Mouse (Mus musculus): ENCODE data around the gene Gm20517. TPM values are rescaled to one million over a fixed set of nuclear protein-coding genes. Genes with fewer than 3 reads are reported as not detected.

Gene Gm20517
- 0.32 TPM for polyA plus RNA-seq (2014; fragmentation: Illumina TruSeq; extraction: RNeasy Lipid Tissue Mini Kit (QIAGEN cat#74804); ENCODE audit: low read depth, low replicate concordance)

DNA sequence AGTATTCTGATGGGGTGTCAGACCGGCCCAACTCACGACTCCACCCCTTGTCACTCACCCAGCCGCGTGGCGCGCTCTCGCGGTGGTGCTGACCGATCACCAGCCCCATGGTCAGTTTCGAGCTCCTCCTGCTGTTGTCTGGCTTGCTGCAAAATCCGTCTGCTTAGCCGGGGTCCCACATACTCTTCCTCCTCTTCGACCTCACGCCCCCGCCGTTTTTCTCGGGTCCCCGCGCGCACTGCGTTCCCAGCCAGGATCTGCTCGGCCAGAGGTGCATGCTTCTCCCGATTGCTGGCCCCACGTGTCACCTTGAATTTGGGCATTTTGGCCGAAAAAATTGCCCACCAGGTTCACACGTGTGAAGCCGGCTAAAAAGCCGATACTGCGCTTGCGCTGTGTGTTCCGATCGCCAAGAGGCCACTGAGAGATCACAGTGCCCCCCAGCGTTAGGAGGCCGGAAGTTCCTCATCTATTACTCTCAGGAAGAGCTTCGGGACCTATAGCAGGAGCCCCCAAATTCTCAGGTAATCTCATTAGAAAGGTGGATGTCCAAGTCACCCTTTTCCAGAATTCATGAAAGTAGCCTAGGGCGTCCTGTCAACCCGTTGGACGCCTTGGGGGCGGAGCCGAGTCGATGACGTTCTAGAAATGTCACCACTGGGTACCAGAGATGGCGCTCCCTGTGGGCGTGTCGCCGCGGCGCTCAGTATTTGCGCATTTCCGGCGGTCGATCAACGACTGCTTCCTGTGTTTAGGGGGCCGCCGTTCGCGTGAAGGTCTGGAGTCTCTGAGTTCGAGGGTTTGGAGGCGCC is at the start of gene Gm20517, which contains the start of the genes Bysl and Med20:
Gene Gm20517 (plus strand): TSS at position 741 of the 812 bp plus-strand sequence.
Gene Bysl (minus strand): TSS at position 644 of the 812 bp plus-strand sequence.
Gene Med20 (plus strand): TSS at position 734 of the 812 bp plus-strand sequence.

DNA sequence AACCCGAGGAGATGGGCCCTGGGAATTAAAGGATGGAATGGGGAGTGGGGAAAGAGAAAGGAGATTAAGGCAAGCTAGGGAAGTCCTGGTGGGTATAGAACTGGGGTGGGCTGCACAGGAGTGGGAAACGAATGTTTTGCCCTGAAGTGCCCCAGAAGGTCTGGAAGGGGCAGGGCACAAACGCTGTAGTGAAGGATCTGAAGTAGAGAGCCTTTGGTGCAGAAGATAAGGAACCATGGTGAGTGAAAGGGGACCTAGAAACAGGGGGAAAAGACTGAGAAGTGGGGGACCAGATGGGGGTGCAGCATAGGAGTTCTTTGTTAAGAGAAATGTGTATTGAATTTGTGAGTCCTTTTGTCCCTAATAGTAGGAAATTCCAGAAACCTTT is 19.3 kb downstream of the Gm20517 start, which contains the start of gene Usp49:
Gene Usp49 (plus strand): TSS at position 13 of the 388 bp plus-strand sequence.

DNA sequence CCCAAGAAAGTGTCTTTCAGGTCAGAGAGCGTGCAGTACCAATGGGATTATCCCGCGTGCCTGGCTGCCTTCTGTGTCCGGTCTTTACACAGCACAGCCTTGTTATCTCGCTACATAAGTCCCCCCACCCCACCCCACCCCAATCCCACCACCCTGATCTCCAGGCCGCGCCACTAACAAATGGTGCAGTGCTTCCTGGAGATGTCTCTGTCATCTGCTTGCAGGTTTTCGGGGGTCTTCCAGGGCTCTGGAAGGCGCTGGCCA is 76.9 kb downstream of the Gm20517 start, which contains the start of gene Tomm6:
Gene Tomm6 (minus strand): TSS at position 43 of the 264 bp plus-strand sequence.

DNA sequence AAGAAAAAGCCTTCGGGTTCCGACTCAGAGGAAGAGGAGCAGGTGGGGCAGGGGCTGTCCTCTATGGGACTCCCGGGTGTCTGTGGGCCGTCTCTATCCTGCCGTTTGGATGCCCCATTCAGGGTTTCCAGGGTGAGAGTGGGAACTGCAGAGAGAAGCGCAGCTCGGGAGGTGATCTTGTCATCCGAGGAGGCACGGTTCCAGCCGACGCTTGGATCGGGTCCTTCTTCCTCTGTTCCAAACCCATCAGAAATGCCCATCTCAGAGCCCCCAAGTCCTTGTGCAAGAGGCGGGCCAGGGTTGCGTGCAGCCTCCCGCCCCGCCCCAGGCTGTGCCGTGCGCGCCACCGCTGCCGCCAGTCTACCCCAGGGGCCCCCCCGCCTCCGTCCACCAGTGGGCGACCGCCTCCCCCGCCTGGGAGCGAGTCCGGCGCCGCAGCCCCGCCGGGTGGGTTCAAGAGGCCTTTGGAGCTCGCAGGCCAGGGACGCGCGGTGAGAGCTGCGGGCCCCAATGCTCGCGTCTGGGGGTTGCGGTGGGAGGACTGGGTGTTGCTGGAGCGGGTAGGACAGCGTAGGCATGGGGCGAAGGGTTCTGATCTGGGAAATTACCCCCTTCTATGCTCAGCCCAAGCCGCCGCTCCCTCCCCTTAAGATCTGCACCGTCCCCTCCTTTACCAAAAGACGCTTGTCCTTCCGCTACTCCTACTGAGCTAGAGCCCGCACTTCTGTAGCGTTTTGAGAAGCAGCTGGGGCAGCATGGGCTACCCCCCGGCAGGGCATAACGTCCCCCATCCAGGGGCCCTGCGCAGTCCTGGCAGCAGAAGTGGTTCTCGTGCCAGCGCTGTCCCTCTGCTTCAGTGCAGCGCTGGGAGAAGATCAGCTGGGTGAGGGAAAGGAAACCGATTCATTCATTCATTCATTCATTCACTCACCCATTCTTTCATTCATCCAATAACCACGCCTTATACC is 77.5 kb downstream of the Gm20517 start, which contains the start of gene Frs3:
Gene Frs3 (plus strand): TSS at position 423 of the 968 bp plus-strand sequence.

DNA sequence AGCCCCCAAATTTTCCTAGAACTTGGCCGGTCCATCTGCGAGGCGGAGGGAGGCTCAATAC is 82.9 kb downstream of the Gm20517 start, which contains the start of gene Gm21981:
Gene Gm21981 (minus strand): TSS at position 14 of the 61 bp plus-strand sequence.

DNA sequence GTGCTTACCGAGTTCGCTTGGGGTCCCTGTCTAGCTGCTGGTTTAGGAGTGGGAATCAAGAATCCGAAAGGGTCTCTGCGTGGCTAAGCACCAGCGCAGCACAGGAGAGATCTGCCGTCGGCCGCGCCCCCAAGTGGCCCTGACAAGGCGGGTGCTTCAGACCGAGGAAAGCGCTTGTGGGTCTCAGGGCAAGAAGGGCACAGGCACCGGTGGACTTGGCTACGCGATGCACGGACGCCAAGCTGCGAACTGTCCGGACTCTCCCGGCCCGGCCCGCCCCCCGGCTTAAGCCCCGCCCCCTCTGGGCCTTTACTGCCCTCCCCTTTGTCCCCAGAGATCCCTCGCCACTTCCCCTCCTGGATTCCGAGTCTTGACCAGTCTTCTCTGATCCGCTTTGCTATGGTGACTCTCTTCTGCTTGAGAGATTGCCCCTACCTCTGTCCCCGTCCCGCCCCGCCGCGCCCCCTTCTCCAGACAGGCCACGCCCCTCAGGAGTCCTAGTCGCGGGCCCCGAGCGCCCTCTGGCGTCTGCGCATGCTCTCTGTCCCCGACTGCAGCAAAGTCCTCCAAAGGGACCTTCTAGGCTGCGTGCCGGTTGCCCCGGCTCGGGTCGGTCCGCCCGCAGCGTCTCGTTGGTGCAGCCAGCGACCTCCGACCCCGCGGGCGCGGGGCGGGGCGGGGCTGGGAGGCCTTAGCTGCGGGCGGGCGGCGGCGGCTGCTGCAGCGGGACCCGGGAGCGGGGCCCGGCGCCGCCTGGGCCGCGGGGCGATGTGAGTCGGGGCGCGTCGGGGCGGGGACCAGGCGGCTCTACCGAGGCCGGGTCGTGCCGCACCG is 83.3 kb downstream of the Gm20517 start, which contains the start of gene Prickle4:
Gene Prickle4 (minus strand): TSS at position 234 of the 834 bp plus-strand sequence.

DNA sequence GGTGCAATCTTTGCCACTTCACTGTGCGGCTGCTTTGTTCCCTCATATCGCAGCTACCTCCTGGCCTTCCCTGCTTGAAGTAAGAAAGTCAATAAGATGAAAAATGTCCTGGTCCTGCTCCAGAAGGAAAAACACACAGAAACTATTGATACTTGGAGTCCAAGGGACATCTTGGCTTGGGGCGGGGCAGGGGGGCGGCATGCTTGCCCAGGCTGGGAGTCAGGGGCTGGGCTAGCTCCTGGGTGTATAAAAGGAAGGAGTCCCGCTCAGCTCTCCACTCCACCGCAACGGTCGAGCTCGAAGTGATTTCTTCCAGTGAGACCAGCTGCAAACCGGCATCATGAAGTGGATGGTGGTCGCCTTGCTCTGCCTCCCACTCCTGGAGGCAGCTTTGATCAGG is 115.2 kb downstream of the Gm20517 start, which contains the start of gene Pgc:
Gene Pgc (plus strand): TSS at position 277 of the 400 bp plus-strand sequence.

Other genes starting within 250 kb of the Gm20517 start
- gene Mrps10, start 242.7 kb upstream of the Gm20517 start, polyA plus RNA-seq (2014; fragmentation: Illumina TruSeq; extraction: RNeasy Lipid Tissue Mini Kit (QIAGEN cat#74804); ENCODE audit: low read depth, low replicate concordance), result 47.8 TPM
- not detected for gene Guca1b, start 226.2 kb upstream of the Gm20517 start, polyA plus RNA-seq (2014; fragmentation: Illumina TruSeq; extraction: RNeasy Lipid Tissue Mini Kit (QIAGEN cat#74804); ENCODE audit: low read depth, low replicate concordance)
- gene Guca1a, start 211.0 kb upstream of the Gm20517 start, polyA plus RNA-seq (2014; fragmentation: Illumina TruSeq; extraction: RNeasy Lipid Tissue Mini Kit (QIAGEN cat#74804); ENCODE audit: low read depth, low replicate concordance), result not detected
- 1.0 TPM for gene AI661453, start 175.0 kb upstream of the Gm20517 start, polyA plus RNA-seq (2014; fragmentation: Illumina TruSeq; extraction: RNeasy Lipid Tissue Mini Kit (QIAGEN cat#74804); ENCODE audit: low read depth, low replicate concordance)
- 6.5 TPM for gene 1700001C19Rik, start 174.2 kb upstream of the Gm20517 start, polyA plus RNA-seq (2014; fragmentation: Illumina TruSeq; extraction: RNeasy Lipid Tissue Mini Kit (QIAGEN cat#74804); ENCODE audit: low read depth, low replicate concordance)
- 2.4 TPM for gene Taf8, start 109.3 kb upstream of the Gm20517 start, polyA plus RNA-seq (2014; fragmentation: Illumina TruSeq; extraction: RNeasy Lipid Tissue Mini Kit (QIAGEN cat#74804); ENCODE audit: low read depth, low replicate concordance)
- 3.1 TPM for gene Ccnd3, start 106.5 kb upstream of the Gm20517 start, polyA plus RNA-seq (2014; fragmentation: Illumina TruSeq; extraction: RNeasy Lipid Tissue Mini Kit (QIAGEN cat#74804); ENCODE audit: low read depth, low replicate concordance)
- 1.1 TPM for gene Bysl, start 97 bp upstream of the Gm20517 start, polyA plus RNA-seq (2014; fragmentation: Illumina TruSeq; extraction: RNeasy Lipid Tissue Mini Kit (QIAGEN cat#74804); ENCODE audit: low read depth, low replicate concordance)
- 8.6 TPM for gene Med20, start within 50 bp of the Gm20517 start, polyA plus RNA-seq (2014; fragmentation: Illumina TruSeq; extraction: RNeasy Lipid Tissue Mini Kit (QIAGEN cat#74804); ENCODE audit: low read depth, low replicate concordance)
- 1.2 TPM for gene Usp49, start 19.1 kb downstream of the Gm20517 start, polyA plus RNA-seq (2014; fragmentation: Illumina TruSeq; extraction: RNeasy Lipid Tissue Mini Kit (QIAGEN cat#74804); ENCODE audit: low read depth, low replicate concordance)
- gene Tomm6, start 76.8 kb downstream of the Gm20517 start, polyA plus RNA-seq (2014; fragmentation: Illumina TruSeq; extraction: RNeasy Lipid Tissue Mini Kit (QIAGEN cat#74804); ENCODE audit: low read depth, low replicate concordance), result 32.8 TPM
- gene Frs3, start 77.4 kb downstream of the Gm20517 start, polyA plus RNA-seq (2014; fragmentation: Illumina TruSeq; extraction: RNeasy Lipid Tissue Mini Kit (QIAGEN cat#74804); ENCODE audit: low read depth, low replicate concordance), result 0.79 TPM
- not detected for gene Gm21981, start 82.9 kb downstream of the Gm20517 start, polyA plus RNA-seq (2014; fragmentation: Illumina TruSeq; extraction: RNeasy Lipid Tissue Mini Kit (QIAGEN cat#74804); ENCODE audit: low read depth, low replicate concordance)
- gene Prickle4, start 83.1 kb downstream of the Gm20517 start, polyA plus RNA-seq (2014; fragmentation: Illumina TruSeq; extraction: RNeasy Lipid Tissue Mini Kit (QIAGEN cat#74804); ENCODE audit: low read depth, low replicate concordance), result not detected
- not detected for gene Pgc, start 115.3 kb downstream of the Gm20517 start, polyA plus RNA-seq (2014; fragmentation: Illumina TruSeq; extraction: RNeasy Lipid Tissue Mini Kit (QIAGEN cat#74804); ENCODE audit: low read depth, low replicate concordance)
- 0.77 TPM for gene Tfeb, start 125.4 kb downstream of the Gm20517 start, polyA plus RNA-seq (2014; fragmentation: Illumina TruSeq; extraction: RNeasy Lipid Tissue Mini Kit (QIAGEN cat#74804); ENCODE audit: low read depth, low replicate concordance)
- gene Mdfi, start 223.1 kb downstream of the Gm20517 start, polyA plus RNA-seq (2014; fragmentation: Illumina TruSeq; extraction: RNeasy Lipid Tissue Mini Kit (QIAGEN cat#74804); ENCODE audit: low read depth, low replicate concordance), result not detected

Data from liver, adult 10 weeks (tissue).